Mouse (Mus musculus) frontal cortex, adult 2 months (tissue): ENCODE measurements around the gene Exoc7. TPM values are rescaled to one million over a fixed set of nuclear protein-coding genes. Genes with fewer than 3 reads are reported as not detected.

ENCODE experiments used
- DNase-seq, 2 experiments: peaks; one replicate each; pipeline ENCODE4 v3.0.0; 2022; ENCODE audit warnings: low spot score in 1 of 2; ENCODE audit errors: extremely low spot score in 1 of 2
- polyA plus RNA-seq: library from polyadenylated mRNA; depleted of rRNA; stranded (reverse); fragments of >200 nt; gene quantifications from 2 replicates; pipeline ENCODE4 v1.2.3, GENCODE M21; 2012; rRNA removed

Exoc7 gene
- polyA plus RNA-seq, 1 experiment: 97.5 TPM

DNA sequence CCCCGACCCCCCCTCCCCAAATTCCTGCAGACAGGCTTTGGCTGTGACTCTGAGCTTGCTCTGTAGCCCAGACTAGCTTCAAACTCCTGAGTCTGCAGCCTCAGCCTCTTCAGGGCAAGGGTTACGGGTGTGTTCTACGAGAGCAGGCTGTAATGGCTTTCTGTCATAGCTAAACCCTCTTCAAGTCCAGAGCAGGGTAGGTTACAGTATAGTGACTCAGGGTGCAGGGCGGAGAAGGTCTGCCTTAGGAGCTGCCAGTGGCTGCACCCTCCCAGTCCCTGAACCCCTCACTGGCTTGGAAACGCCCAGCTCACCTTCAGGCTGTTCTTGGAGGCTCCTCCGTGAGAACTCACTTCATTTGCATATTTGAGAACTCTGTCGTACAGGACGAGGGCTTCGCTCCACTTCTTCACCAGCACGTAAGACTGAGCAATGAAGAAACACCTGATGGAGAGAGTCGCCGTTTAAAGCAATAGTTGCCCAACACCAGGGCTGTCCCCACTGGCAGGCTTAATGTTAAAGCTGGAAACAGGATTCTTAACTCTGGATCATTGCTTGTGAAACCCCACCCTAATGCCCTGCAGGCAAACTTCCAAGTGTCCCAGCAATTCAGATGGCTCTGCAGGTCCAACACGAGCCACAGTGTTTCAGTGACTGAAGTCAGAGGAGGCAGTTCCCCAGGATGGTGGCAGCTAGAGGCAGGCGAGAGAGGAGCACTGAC lies 59.4 kb downstream of the Exoc7 start:
- no peak for DNase-seq

DNA sequence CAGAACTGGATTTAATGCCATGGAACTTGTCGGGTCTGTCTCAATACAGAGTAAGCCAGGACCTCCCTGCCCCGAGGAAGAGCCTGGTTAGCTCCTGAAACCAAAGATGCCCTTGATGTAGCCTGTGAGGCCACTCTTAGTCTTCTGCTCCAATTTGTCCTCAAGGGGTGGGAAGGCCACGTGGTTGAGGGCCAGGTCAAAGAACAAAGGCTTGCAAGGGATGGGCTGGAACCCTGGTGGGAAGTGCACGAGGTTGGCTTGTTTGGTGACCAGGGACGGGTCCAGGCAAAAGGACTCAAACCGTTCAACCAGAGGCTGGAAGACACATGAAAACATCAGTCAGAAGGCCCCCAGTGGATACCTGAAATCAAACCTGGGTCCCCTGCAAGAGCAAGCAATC lies 61.4 kb downstream of the Exoc7 start:
- no peak for DNase-seq

DNA sequence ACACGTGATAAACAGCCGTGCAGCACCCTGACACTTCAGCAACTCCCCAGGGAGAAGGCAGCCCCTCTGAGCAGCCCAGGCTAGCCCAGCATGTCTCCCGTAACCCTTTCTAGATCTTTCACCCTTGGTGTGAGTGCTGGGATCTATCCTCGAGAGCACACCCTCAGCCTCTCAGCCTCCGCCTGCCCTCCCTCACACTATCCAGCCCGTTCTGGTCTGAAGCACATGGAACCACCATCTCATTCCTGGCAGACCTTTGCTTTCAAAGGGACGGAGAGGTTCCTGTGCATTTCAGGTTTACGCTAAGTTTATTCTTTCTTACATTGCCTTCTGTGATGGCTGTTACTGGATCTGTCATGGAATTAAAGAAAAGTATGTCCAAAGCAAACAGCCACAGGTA lies 62.5 kb downstream of the Exoc7 start:
- DNase-seq: no peak

DNA sequence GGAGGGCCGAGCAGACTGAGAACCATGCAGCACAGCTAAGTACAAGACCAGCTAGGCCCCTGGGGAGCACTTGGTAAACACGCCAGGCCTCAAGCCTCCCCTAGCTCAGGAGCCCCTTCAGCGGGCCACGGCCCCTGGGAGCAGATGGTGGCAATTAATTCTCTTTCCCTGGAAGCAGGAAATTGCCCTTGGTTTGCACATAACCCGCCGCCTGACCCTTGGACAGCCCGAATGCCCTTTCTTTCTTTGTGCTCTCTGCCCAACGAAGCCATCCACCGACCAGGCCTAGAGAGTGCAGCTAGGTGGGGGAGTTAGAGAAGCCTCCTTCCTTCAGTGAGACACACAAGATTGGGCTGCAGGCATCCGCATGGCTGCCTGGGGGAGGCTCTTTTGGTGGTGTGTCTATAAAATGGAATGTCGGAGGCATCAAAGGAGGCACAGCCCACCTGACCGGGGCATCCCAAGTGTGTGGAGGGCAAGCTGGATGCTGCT lies 65.2 kb downstream of the Exoc7 start:
- no peak for DNase-seq

DNA sequence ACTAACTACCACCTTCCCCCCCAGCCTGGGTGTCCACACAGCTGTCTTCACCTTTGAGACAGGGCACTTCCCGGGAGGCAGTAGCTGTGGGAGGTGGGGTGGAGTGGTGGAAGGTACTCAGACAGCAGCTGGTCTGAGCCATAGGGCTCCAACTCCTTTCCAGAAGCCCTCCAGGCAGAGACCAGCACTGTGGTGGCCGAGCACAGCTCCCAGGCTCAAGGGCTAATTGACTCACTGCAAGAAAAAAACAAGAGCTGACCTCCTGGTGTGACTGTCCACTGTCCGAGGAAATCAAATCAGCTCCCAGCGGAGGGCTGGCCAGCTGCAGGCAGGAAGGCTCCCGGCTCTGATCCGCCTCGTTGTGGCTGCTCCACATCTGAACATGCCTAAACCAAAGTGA lies 67.2 kb downstream of the Exoc7 start:
- DNase-seq: no peak

Other genes starting within 250 kb of the Exoc7 start
- gene Unc13d, start 229.3 kb downstream of the Exoc7 start, polyA plus RNA-seq: 0.84 and 0.90 TPM in 2 replicates
- 391 and 407 TPM in 2 replicates for gene Wbp2, start 220.2 kb downstream of the Exoc7 start, polyA plus RNA-seq
- 6.2 and 7.4 TPM in 2 replicates for gene Trim47, start 180.0 kb downstream of the Exoc7 start, polyA plus RNA-seq
- gene Trim65, start 176.1 kb downstream of the Exoc7 start, polyA plus RNA-seq: 6.2 and 6.3 TPM in 2 replicates
- gene Mrpl38, start 168.4 kb downstream of the Exoc7 start, polyA plus RNA-seq: 36.1 and 44.3 TPM in 2 replicates
- gene Fbf1, start 139.1 kb downstream of the Exoc7 start, polyA plus RNA-seq: 105 and 124 TPM in 2 replicates
- gene Ten1, start 108.4 kb downstream of the Exoc7 start, polyA plus RNA-seq: 50.9 and 51.0 TPM in 2 replicates
- 119 and 129 TPM in 2 replicates for gene Acox1, start 108.2 kb downstream of the Exoc7 start, polyA plus RNA-seq
- gene Evpl, start 69.2 kb downstream of the Exoc7 start, polyA plus RNA-seq: 1.0 and 1.1 TPM in 2 replicates
- 63.4 and 63.9 TPM in 2 replicates for gene Srp68, start 33.0 kb downstream of the Exoc7 start, polyA plus RNA-seq
- gene Galr2, start 26.3 kb downstream of the Exoc7 start, polyA plus RNA-seq: not detected in 2 replicates
- gene Foxj1, start 28.2 kb upstream of the Exoc7 start, polyA plus RNA-seq: 4.6 and 5.6 TPM in 2 replicates
- gene Rnf157, start 105.8 kb upstream of the Exoc7 start, polyA plus RNA-seq: 180 and 191 TPM in 2 replicates
- 58.7 TPM in 2 replicates for gene Ubald2, start 126.9 kb upstream of the Exoc7 start, polyA plus RNA-seq
- gene Qrich2, start 159.0 kb upstream of the Exoc7 start, polyA plus RNA-seq: 0.04 TPM in 1 of 2 replicates, not detected in the other
- gene Prpsap1, start 187.0 kb upstream of the Exoc7 start, polyA plus RNA-seq: 114 and 119 TPM in 2 replicates
- 13.7 and 17.6 TPM in 2 replicates for gene Sphk1, start 223.7 kb upstream of the Exoc7 start, polyA plus RNA-seq